Mouse (Mus musculus) hindbrain, embryonic 10.5 days (tissue): ENCODE measurements around the gene Gm28047. TPM values are rescaled to one million over a fixed set of nuclear protein-coding genes. Genes with fewer than 3 reads are reported as not detected.

Experiments used
- DNase-seq: peaks from one replicate; pipeline ENCODE4 v3.0.0-alpha.2; 2017; ENCODE audit warnings: low spot score
- H3K27ac ChIP-seq: fragments of 300-500 bp; sonication (generic); 2 replicates; pipeline ENCODE4 v1.5.1; 2016; ENCODE audit warnings: mild to moderate bottlenecking, moderate library complexity
- H3K27me3 ChIP-seq: fragments of 300-500 bp; sonication (generic); 2 replicates; pipeline ENCODE4 v1.6.1; 2016; ENCODE audit warnings: mild to moderate bottlenecking; ENCODE audit not compliant: poor library complexity, insufficient read depth, severe bottlenecking
- H3K36me3 ChIP-seq: fragments of 300-500 bp; sonication (generic); 2 replicates; pipeline ENCODE4 v1.6.1; 2016; ENCODE audit warnings: mild to moderate bottlenecking, moderate library complexity
- H3K4me1 ChIP-seq: fragments of 300-500 bp; sonication (generic); replicated peaks from 2 replicates; pipeline ENCODE4 v1.6.1; 2016; ENCODE audit warnings: mild to moderate bottlenecking
- H3K4me3 ChIP-seq: fragments of 300-500 bp; sonication (generic); 2 replicates; pipeline ENCODE4 v1.5.1; 2016; ENCODE audit warnings: mild to moderate bottlenecking, moderate library complexity
- H3K9me3 ChIP-seq: fragments of 300-500 bp; sonication (generic); 2 replicates; pipeline ENCODE4 v1.6.1; 2016; ENCODE audit warnings: mild to moderate bottlenecking, moderate library complexity
- WGBS: fragments of 180-500 bp; shearing (Covaris S2); methylation state at CpG from one replicate; pipeline ENCODE4 v1.1.7; 2016; 5-methylcytosine and 5-hydroxymethylcytosine counted together
- polyA plus RNA-seq: library from polyadenylated mRNA; unstranded; fragments of >200 nt; fragmentation: Nextera tagmentation; extraction: Ambion mirVana; gene quantifications from 2 replicates; pipeline ENCODE4 v1.2.1, GENCODE M21; 2016

The Gm28047 gene
- polyA plus RNA-seq, 1 experiment from 2014 or later, result not detected

DNA sequence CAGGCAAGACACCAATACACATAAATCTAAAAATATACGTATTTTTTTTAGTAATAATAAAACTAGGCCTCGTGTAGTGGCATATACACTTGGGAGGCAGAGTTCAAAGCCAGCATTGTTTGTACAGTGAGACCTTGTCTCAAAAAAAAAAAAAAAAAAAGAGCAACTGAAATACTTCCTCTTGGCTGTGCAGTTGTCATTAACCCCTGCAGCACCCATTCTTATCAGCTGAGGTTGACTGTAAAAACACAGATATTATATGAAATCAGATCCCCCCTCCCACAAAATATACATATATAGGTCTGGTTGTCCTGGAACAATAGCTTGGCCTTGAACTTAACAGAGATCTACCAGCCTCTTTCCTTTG, 118.4 kb downstream of the Gm28047 start:
- WGBS, result 79% methylated on average over 2 of the region's 2 CpGs

DNA sequence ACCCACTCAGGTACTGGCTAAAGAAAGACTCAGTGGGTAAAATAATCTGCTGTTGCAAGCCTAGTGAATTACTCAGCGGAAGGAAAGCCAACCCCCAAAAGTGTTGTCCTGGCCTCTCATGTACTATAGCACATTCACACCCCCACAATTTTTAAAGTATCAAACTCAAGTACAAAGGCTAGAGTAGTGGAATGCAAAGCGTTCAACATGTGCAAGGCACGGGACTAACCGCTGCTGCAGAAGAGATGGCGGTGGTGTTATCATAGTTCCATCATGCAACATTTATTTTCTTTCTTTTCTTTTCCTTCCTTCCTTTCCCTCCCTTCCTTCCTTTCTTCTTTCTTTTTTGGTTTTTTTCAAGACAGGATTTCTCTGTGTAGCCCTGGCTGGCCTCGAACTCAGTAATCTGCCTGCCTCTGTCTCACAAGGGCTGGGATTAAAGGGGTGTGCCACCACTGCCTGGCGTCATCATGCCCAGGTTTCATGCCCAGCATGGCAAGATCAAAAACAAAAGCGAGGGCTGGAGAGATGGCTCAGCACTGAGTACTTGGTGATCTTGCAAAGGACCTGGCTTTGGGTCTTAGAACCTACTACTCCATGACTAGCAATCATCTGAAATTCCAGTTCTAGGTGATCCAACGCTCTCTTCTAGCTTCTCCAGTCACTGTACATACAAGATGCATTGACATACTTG, 119.0 kb downstream of the Gm28047 start:
- no peak for DNase-seq
- peaks cover 25% of the 10 kb centered on the region for H3K4me1 ChIP-seq
- 92% methylated on average over 9 of the region's 9 CpGs for WGBS
- H3K4me3 ChIP-seq, result no peak overlapping the region
- no peak overlapping the region for H3K27ac ChIP-seq
- H3K36me3 ChIP-seq, result peaks cover 69% of the 10 kb centered on the region
- no peaks in the 10 kb centered on the region for H3K9me3 ChIP-seq
- H3K27me3 ChIP-seq, result no peaks in the 10 kb centered on the region

More for the DNA sequence above, 118.4 kb downstream of the Gm28047 start:
- Histone ChIP-seq H3K27ac (no peak overlapping the region), H3K27me3 (no peaks in the 10 kb centered on the region), H3K9me3 (no peaks in the 10 kb centered on the region), H3K4me1 (peaks cover 30% of the 10 kb centered on the region), H3K36me3 (peaks cover 64% of the 10 kb centered on the region), H3K4me3 (no peak overlapping the region)
- no peak for DNase-seq

DNA sequence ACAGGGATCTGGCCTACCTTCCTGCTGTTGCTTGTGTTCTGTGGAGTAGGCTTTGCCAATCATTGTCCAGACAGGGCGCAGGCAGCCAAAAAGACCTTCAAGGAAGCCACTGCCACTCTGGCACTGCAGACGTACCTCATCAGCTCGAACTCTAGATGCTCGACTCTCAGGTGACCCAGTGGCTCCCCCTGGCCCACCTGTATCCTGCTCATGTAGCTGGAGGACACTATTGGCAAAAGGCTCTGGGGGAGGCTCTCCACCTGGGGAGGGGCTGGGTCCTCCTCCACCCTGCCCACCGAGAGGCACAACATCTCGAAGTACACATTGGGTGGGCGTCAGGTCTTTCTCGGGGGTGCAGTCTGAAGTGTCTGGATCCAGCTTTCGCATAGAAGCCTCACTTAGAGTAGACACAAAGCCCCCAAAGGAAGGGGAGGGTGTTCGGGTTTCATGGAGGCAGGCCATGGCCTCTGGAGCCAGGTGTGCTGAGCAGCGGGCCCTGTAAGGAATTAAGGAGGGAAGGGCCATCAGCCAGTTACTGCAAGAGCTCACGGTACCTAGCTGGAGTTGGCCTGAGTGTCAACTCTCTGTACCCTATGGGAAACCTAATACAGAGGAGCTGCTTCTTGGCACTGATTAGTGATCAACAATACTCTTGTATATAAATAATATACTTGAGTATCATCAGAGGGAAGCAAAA, 119.6 kb downstream of the Gm28047 start:
- Histone ChIP-seq H3K36me3 (peaks cover 76% of the 10 kb centered on the region), H3K27ac (no peak overlapping the region), H3K27me3 (no peaks in the 10 kb centered on the region), H3K4me1 (peaks cover 18% of the 10 kb centered on the region), H3K4me3 (no peak overlapping the region), H3K9me3 (no peaks in the 10 kb centered on the region)
- 81% methylated on average over 12 of the region's 12 CpGs for WGBS
- no peak for DNase-seq

DNA sequence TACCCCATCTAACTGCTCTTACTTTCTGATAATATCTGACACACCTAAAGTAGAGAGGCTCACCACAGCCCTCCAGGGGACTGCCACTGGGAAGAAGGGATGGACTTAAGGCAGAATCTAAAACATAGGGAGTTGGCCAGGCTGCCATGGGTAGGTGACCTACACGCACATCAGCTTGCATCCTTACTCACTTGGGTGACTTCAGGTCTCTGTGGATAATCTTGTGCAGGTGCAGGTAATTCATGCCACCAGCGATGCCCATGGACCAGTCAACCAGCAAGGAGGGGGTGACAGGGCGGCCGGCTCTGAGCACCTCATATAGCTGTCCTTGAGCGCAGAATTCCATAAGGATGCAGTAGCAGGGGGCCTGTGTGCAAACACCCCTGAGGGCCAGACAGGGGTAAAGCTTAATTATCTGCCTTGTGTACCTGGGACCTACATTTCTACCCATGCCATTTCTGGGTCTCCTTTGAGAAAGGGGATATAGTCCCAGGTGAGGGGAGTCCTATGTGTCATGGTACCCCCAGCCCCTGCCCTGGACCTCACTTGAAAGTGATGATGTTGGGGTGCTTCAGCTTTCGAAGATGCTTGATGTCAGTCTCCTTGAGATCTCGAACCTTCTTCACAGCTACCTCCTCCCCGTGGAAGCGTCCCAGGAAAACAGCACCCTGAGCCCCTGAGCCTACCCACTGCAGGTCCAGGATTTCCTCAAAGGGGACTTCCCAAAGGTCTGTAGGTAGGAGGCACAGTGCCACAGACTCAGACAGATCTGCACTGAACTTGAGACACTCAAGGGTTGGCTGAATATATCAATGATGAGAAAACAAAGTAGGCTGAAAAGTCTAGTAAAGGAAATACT, 120.7 kb downstream of the Gm28047 start:
- no peaks in the 10 kb centered on the region for H3K9me3 ChIP-seq
- H3K36me3 ChIP-seq, result peaks cover 87% of the 10 kb centered on the region
- H3K27me3 ChIP-seq, result no peaks in the 10 kb centered on the region
- WGBS, result 91% methylated on average over 9 of the region's 9 CpGs
- H3K4me1 ChIP-seq, result peaks cover 7% of the 10 kb centered on the region; the same call in 1 of the 2 replicates
- H3K27ac ChIP-seq, result no peak overlapping the region
- H3K4me3 ChIP-seq, result no peak overlapping the region
- DNase-seq, result no peak

DNA sequence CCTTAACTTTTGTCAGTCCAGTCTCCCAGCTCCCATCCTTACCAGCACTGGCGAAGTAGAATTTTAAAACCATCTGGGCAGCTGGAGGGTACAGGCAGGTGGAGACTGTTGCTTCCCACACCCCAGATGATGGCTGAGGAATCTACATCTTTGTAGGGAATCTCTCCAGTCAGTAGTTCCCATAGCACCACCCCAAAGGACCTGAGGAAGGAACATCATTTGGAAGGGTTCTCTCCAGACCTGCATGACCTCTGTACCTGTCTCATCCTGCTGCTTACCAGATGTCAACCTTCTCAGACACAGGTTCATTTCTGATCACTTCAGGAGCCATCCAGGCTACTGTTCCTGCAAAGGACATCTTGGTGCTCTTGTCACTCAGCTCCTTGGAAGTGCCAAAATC, 121.4 kb downstream of the Gm28047 start, which contains the start of gene Gm10337:
Gene Gm10337, plus strand, starts transcription at position 276 of the 400 bp plus-strand sequence.
- no peaks in the 10 kb centered on the region for H3K27me3 ChIP-seq
- DNase-seq, result no peak
- 92% methylated on average over 1 of the region's 1 CpGs for WGBS
- H3K9me3 ChIP-seq, result no peaks in the 10 kb centered on the region
- H3K27ac ChIP-seq, result no peak within 1 kb of the TSS
- H3K4me3 ChIP-seq, result no peak within 1 kb of the TSS
- peaks cover 92% of the 10 kb centered on the region for H3K36me3 ChIP-seq
- 0 out of 2 replicates have a peak, but pooled peaks cover 5% of the 10 kb centered on the region for H3K4me1 ChIP-seq

DNA sequence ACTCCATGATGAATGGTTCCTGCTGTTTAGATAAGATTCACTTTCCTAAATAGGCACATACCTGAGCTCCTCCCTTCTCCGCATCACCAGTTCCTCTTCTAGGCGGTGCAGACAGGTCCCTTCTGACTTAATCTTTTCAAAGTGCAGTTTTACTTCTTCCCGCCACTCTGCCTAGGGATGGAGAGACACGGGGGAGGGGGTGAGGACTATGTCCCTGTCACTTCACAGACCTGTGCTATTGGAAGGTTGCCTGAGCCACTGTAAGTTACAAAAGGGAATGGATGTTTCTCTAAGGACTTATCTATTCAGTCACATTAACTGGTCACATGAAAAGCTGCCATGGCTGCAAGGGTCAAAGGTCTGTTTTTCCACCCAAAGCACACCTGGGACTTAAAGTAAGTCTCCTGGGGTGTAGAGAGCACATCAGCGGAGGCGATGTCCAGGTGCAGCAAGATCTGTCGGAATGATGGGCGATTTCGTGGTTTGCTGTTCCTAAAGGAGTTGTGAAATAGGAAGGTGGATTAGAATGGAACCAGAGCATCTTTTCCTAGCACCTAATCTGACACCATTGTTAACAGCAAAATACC, 122.5 kb downstream of the Gm28047 start:
- Histone ChIP-seq H3K36me3 (peaks cover 96% of the 10 kb centered on the region), H3K4me1 (0 out of 2 replicates have a peak, but pooled peaks cover 5% of the 10 kb centered on the region), H3K4me3 (no peak overlapping the region), H3K9me3 (no peaks in the 10 kb centered on the region), H3K27ac (no peak overlapping the region), H3K27me3 (no peaks in the 10 kb centered on the region)
- no peak for DNase-seq
- 86% methylated on average over 9 of the region's 9 CpGs for WGBS

DNA sequence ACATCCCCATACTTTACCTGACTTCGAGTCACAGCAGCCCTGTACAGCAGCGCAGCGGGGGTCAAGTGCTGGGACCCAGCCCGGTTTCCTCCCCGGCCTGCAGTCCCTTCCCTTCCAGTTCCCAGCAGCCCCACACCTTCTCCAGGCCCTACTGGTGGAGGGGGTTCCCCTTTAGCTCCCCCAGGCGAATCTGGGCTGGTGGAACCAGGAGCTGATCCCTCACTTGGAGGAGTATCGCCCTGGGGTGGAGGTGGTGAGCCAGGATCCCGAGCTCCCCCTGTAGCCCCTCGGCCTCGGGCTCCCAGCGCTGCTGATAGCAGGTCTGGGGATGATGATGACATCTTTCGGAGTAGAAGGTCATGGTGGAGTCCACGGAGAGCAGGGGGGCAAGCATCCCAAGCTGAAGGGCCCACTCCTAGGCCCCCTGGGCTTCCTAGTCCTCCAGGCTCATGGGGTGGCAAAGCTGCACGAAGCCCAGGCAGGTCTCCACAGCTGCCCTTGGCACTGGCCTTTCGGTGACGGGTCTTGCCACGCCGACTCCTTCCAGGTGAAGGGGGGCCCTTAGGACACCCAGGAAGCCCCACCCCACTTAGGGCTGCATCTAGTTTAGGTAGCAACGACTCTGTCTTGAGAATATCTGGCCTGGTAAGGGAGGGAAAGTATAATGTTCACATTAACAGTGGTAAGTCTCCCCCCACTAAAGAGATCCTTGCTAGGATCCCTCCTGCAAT, 123.6 kb downstream of the Gm28047 start:
- Histone ChIP-seq H3K4me3 (no peak overlapping the region), H3K4me1 (0 out of 2 replicates have a peak, but pooled peaks cover 5% of the 10 kb centered on the region), H3K27ac (no peak overlapping the region), H3K9me3 (no peaks in the 10 kb centered on the region), H3K36me3 (peaks cover 99% of the 10 kb centered on the region), H3K27me3 (no peaks in the 10 kb centered on the region)
- DNase-seq, result no peak
- 90% methylated on average over 19 of the region's 19 CpGs for WGBS

DNA sequence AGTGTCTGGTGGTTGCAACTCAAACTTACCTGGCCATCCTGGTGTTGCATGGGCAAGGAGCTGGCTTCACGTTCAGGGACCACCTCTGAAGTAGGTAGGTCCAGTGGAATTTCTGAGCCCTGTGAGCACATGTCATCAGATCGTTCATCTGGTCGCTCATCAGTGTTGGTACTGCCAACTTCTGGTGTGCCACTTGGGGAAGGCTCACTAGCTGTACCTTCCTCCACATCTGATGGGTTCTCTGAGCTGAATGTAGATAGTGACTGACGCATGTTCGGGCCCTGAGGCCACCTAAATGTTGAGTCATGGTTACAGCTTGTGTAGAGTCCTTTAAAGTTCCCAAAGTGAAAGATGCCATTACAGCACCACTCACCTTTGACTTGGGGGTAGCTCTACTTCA, 124.4 kb downstream of the Gm28047 start:
- no peak for DNase-seq
- no peaks in the 10 kb centered on the region for H3K9me3 ChIP-seq
- no peak overlapping the region for H3K4me3 ChIP-seq
- 89% methylated on average over 5 of the region's 5 CpGs for WGBS
- no peaks in the 10 kb centered on the region for H3K27me3 ChIP-seq
- H3K27ac ChIP-seq, result no peak overlapping the region
- H3K4me1 ChIP-seq, result 0 out of 2 replicates have a peak, but pooled peaks cover 3% of the 10 kb centered on the region
- H3K36me3 ChIP-seq, result peaks cover 99% of the 10 kb centered on the region

DNA sequence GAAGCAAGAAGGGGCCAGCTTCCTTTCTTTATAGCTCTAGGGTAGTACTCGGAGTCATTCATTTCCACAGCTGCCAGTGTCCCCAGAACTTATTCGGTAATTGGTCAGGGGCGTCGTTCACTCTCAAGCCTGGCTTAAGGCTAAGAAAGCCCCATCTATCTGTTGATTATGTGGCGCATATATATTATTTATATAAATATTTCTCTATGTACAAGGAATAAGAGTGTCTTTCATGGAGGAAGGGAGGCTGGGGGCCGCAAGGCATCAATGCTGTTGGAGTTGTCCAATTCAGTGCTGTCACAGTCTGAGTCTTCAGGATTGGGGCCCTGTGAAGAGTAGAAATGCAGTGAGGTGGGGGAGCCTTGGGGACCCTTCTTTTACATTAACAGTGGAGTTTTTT, 125.0 kb downstream of the Gm28047 start:
- 92% methylated on average over 6 of the region's 6 CpGs for WGBS
- no peaks in the 10 kb centered on the region for H3K4me1 ChIP-seq
- H3K4me3 ChIP-seq, result no peak overlapping the region
- no peak for DNase-seq
- H3K36me3 ChIP-seq, result peaks cover 99% of the 10 kb centered on the region
- H3K27ac ChIP-seq, result no peak overlapping the region
- H3K27me3 ChIP-seq, result no peaks in the 10 kb centered on the region
- H3K9me3 ChIP-seq, result no peaks in the 10 kb centered on the region

DNA sequence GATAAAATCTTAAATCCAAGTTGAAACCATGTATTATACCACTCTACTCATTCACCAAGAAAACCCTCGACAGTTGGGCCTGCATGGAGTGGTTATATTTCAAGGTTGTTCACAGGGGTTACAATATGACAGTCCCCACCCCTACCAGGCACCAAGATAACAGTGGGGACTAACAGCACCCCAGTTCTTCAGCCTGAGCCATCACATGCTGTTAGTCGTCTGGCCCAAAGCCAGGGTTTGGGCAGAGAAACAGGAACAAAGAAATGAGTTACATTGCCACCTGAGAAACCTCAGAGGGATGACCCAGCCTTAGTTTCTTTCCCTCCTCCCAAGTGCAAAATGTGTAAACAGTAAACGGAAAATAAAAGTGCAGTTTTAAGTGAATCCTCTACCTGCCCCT, 125.5 kb downstream of the Gm28047 start:
- WGBS, result 80% methylated on average over 3 of the region's 3 CpGs
- no peak overlapping the region for H3K27ac ChIP-seq
- DNase-seq, result no peak
- no peaks in the 10 kb centered on the region for H3K27me3 ChIP-seq
- H3K36me3 ChIP-seq, result peaks cover 99% of the 10 kb centered on the region
- no peaks in the 10 kb centered on the region for H3K4me1 ChIP-seq
- H3K9me3 ChIP-seq, result no peaks in the 10 kb centered on the region
- no peak overlapping the region for H3K4me3 ChIP-seq

DNA sequence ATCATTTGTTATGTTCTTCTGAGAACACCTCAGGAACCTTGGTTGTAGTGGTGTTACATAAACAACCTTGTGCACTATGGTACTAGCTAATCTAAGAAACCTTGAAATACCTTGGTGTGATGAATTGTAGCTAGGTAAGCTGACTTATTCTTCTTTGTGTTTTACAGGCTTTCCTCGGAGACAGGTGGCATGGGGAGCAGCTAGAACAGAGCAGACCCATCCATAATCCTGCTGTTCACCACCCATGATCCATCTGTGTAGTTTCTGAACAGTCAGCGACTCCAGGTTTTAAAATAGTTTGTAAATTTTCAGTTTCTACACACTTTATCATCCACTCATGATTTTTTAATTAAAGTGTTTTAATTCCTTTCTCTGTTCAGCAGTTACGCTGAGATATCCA, 126.5 kb downstream of the Gm28047 start:
- no peak overlapping the region for H3K27ac ChIP-seq
- H3K36me3 ChIP-seq, result peaks cover 99% of the 10 kb centered on the region
- H3K4me3 ChIP-seq, result no peak overlapping the region
- 92% methylated on average over 3 of the region's 3 CpGs for WGBS
- no peaks in the 10 kb centered on the region for H3K4me1 ChIP-seq
- DNase-seq, result no peak
- no peaks in the 10 kb centered on the region for H3K9me3 ChIP-seq
- H3K27me3 ChIP-seq, result no peaks in the 10 kb centered on the region

DNA sequence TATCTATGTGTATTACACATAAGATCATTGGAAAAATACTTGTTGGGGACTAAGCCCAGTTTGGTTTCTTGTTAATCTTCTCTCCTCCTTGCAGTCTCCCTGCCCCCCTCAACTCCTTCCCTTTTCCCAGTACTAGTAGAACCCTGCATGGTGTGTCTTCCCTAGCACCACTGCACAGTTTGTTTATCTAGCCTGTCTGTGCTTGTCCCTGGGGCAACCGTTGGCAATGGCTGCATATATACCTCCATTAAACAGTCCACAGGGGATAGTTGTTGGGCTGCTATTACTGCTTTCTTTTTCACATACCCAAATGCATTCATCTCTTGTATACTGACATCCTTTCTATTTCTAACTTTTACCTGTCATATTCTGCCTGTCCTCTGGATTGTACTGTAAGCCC, 137.2 kb downstream of the Gm28047 start:
- H3K4me3 ChIP-seq, result no peak overlapping the region
- H3K27ac ChIP-seq, result no peak overlapping the region
- DNase-seq, result no peak
- H3K9me3 ChIP-seq, result no peaks in the 10 kb centered on the region
- H3K27me3 ChIP-seq, result no peaks in the 10 kb centered on the region
- no peaks in the 10 kb centered on the region for H3K4me1 ChIP-seq
- 84% methylated on average over 1 of the region's 1 CpGs for WGBS
- peaks cover 100% of the 10 kb centered on the region for H3K36me3 ChIP-seq
